Mouse (Mus musculus) 416B (cell line): ENCODE results near the gene Sass6.
A peak's percentile ranks its signal among the peaks of the same experiment; 100 is the strongest.
"Not testable (repeated sequence)": the region's sequence is repeated elsewhere in the genome, so short reads cannot be mapped to it uniquely, and the experiment has no call there.

Experiments used
- DNase-seq: peaks from one replicate; pipeline ENCODE4 v3.0.0; 2011; ENCODE audit warnings: low read depth

The Sass6 gene

GRCm38 (mm10) chr3:116594728-116595602 is at the start of gene Sass6:
Gene Sass6 (plus strand): TSS chr3:116594982.
- DNase-seq = peak; percentile 96

GRCm38 (mm10) chr3:116547430-116547829 is 47.4 kb upstream of the Sass6 start:
- DNase-seq = no peak

GRCm38 (mm10) chr3:116551362-116551761 is 43.4 kb upstream of the Sass6 start:
- no peak for DNase-seq

- not testable (repeated sequence) for DNase-seq
These were observed 33.5 kb upstream of the Sass6 start for GRCm38 (mm10) chr3:116561315-116561714.

- DNase-seq = peak; percentile 54
These were observed 32.2 kb upstream of the Sass6 start, which contains the start of gene Lrrc39 for GRCm38 (mm10) chr3:116562408-116563094. Gene Lrrc39 (plus strand): TSS chr3:116562973.

GRCm38 (mm10) chr3:116563095-116563492 is 31.7 kb upstream of the Sass6 start:
- no peak for DNase-seq

- peak; percentile 71 for DNase-seq
These were observed 24.2 kb upstream of the Sass6 start for GRCm38 (mm10) chr3:116570628-116571027.

- DNase-seq = peak; percentile 39
These were observed 17.5 kb upstream of the Sass6 start for GRCm38 (mm10) chr3:116577286-116577685.

GRCm38 (mm10) chr3:116582201-116582600 is 12.6 kb upstream of the Sass6 start:
- DNase-seq = no peak

- DNase-seq = peak; percentile 73
These were observed 580 bp upstream of the Sass6 start for GRCm38 (mm10) chr3:116594076-116594727.

GRCm38 (mm10) chr3:116595603-116595991 is 815 bp downstream of the Sass6 start:
- no peak for DNase-seq

GRCm38 (mm10) chr3:116599705-116600104 is 4.9 kb downstream of the Sass6 start:
- no peak for DNase-seq

- DNase-seq = peak; percentile 27
These were observed 6.2 kb downstream of the Sass6 start for GRCm38 (mm10) chr3:116601005-116601404.

GRCm38 (mm10) chr3:116601781-116602180 is 7.0 kb downstream of the Sass6 start:
- DNase-seq = no peak

GRCm38 (mm10) chr3:116604570-116604969 is 9.8 kb downstream of the Sass6 start:
- peak; percentile 24 for DNase-seq

- DNase-seq = no peak
These were observed 19.6 kb downstream of the Sass6 start, which contains the start of gene Trmt13 for GRCm38 (mm10) chr3:116614295-116614892. Gene Trmt13 (minus strand): TSS chr3:116614587.

GRCm38 (mm10) chr3:116615318-116616068 is 20.7 kb downstream of the Sass6 start:
- DNase-seq = no peak

- no peak for DNase-seq
These were observed 24.1 kb downstream of the Sass6 start for GRCm38 (mm10) chr3:116618855-116619254.

GRCm38 (mm10) chr3:116620636-116621370 is 26.0 kb downstream of the Sass6 start:
- peak; percentile 30 for DNase-seq

- DNase-seq = no peak
These were observed 27.9 kb downstream of the Sass6 start for GRCm38 (mm10) chr3:116622641-116623040.

GRCm38 (mm10) chr3:116631459-116631858 is 36.7 kb downstream of the Sass6 start:
- no peak for DNase-seq
